Mouse (Mus musculus) CH12.LX (cell line): ENCODE results near the gene Aurkb. TPM values are rescaled to one million over a fixed set of nuclear protein-coding genes. Genes with fewer than 3 reads are reported as not detected.

Source experiments
- DNase-seq: peaks from one replicate; pipeline ENCODE4 v3.0.0-alpha.2; 2013; ENCODE audit errors: extremely low read depth
- H3K27ac ChIP-seq: 2 replicates; pipeline ENCODE4 v1.5.1; 2012; ENCODE audit warnings: low read depth, mild to moderate bottlenecking, control low read depth, moderate library complexity; ENCODE audit not compliant: insufficient read depth
- H3K27me3 ChIP-seq: replicated peaks from 2 replicates; pipeline ENCODE3; 2012; ENCODE audit warnings: inconsistent platforms
- H3K36me3 ChIP-seq, 2 experiments: replicated peaks in 1 of 2; 2 replicates each; pipeline versions ENCODE3 to v1.6.1; 2012; ENCODE audit warnings: inconsistent platforms in 1 of 2, low read length in 1 of 2, mild to moderate bottlenecking in 1 of 2, mixed read lengths in 1 of 2, moderate library complexity in 1 of 2; ENCODE audit not compliant: control insufficient read depth in 1 of 2, insufficient read depth in 1 of 2
- H3K4me1 ChIP-seq, 2 experiments: 2 replicates each; pipeline ENCODE4 v1.6.1; 2012; ENCODE audit warnings: inconsistent platforms in 1 of 2, moderate library complexity in 1 of 2; ENCODE audit not compliant: insufficient read depth in 2 of 2, control insufficient read depth in 1 of 2
- H3K4me2 ChIP-seq: 2 replicates; pipeline ENCODE4 v1.6.1; 2012; ENCODE audit warnings: low read depth, mild to moderate bottlenecking, control low read depth; ENCODE audit not compliant: poor library complexity, insufficient read depth, severe bottlenecking
- H3K4me3 ChIP-seq, 3 experiments: fragments of 150-350 bp in 1 of 3; sonication (generic) in 1 of 3; replicated peaks in 1 of 3; 2 replicates each; pipeline versions ENCODE3 to v1.5.1; 2011 to 2012; ENCODE audit warnings: low read depth in 2 of 3, low read length in 2 of 3, mild to moderate bottlenecking in 2 of 3, moderate library complexity in 2 of 3, control low read depth in 1 of 3, improper control_type of control experiment in 1 of 3, inconsistent platforms in 1 of 3, mixed read lengths in 1 of 3; ENCODE audit not compliant: poor library complexity in 1 of 3
- H3K79me2 ChIP-seq: replicated peaks from 2 replicates; pipeline ENCODE4 v1.6.1; 2012; ENCODE audit warnings: mild to moderate bottlenecking, moderate library complexity; ENCODE audit not compliant: control insufficient read depth, poor library complexity, insufficient read depth, severe bottlenecking; ENCODE audit errors: extremely low read depth
- H3K9ac ChIP-seq: 2 replicates; pipeline ENCODE4 v1.6.1; 2012; ENCODE audit warnings: low read depth, mild to moderate bottlenecking, control low read depth, moderate library complexity; ENCODE audit not compliant: insufficient read depth
- H3K9me3 ChIP-seq: replicated peaks from 2 replicates; pipeline ENCODE3; 2012; ENCODE audit warnings: low read length, inconsistent platforms, mixed read lengths
- CHD1 ChIP-seq: IDR thresholded peaks from 2 replicates; pipeline ENCODE4 v1.6.1; 2012; ENCODE audit warnings: low read depth, low read length, improper control_type of control experiment, inconsistent platforms
- CHD2 ChIP-seq: IDR thresholded peaks from 2 replicates; pipeline ENCODE4 v1.6.1; 2011; ENCODE audit warnings: low read length, improper control_type of control experiment
- CTCF ChIP-seq, 2 experiments: IDR thresholded peaks in 1 of 2; conservative IDR thresholded peaks in 1 of 2; 2 replicates each; pipeline ENCODE4 v1.5.1; 2011 to 2012; ENCODE audit warnings: low read depth in 2 of 2, low read length in 2 of 2, improper control_type of control experiment in 1 of 2, inconsistent platforms in 1 of 2, mild to moderate bottlenecking in 1 of 2, moderate library complexity in 1 of 2
- E2F4 ChIP-seq: IDR thresholded peaks from 2 replicates; pipeline ENCODE4 v1.6.1; 2011; ENCODE audit warnings: low read depth, low read length, improper control_type of control experiment; ENCODE audit not compliant: insufficient replicate concordance
- ELF1 ChIP-seq: IDR thresholded peaks from 2 replicates; pipeline ENCODE4 v1.6.1; 2014; ENCODE audit warnings: low read depth, mild to moderate bottlenecking, inconsistent platforms, low read length, improper control_type of control experiment
- EP300 ChIP-seq: IDR thresholded peaks from 2 replicates; pipeline ENCODE4 v1.6.1; 2011; ENCODE audit warnings: low read length, improper control_type of control experiment
- ETS1 ChIP-seq: conservative IDR thresholded peaks from 2 replicates; pipeline ENCODE4 v1.6.1; 2012; ENCODE audit warnings: low read depth, mild to moderate bottlenecking, inconsistent platforms, low read length, improper control_type of control experiment, moderate library complexity
- GABPA ChIP-seq: IDR thresholded peaks from 2 replicates; pipeline ENCODE4 v1.6.1; 2012; ENCODE audit warnings: low read depth, low read length, improper control_type of control experiment, inconsistent platforms; ENCODE audit not compliant: insufficient replicate concordance
- HCFC1 ChIP-seq: IDR thresholded peaks from 2 replicates; pipeline ENCODE4 v1.6.1; 2012; ENCODE audit warnings: low read depth, mild to moderate bottlenecking, inconsistent platforms, low read length, improper control_type of control experiment
- JUN ChIP-seq: IDR thresholded peaks from 2 replicates; pipeline ENCODE4 v1.6.1; 2011; ENCODE audit warnings: low read depth, mild to moderate bottlenecking, low read length, improper control_type of control experiment, moderate library complexity; ENCODE audit not compliant: insufficient read depth
- JUND ChIP-seq: conservative IDR thresholded peaks from 2 replicates; pipeline ENCODE4 v1.6.1; 2011; ENCODE audit warnings: low read depth, low read length, improper control_type of control experiment
- KAT2A ChIP-seq: IDR thresholded peaks from 2 replicates; pipeline ENCODE4 v1.6.1; 2012; ENCODE audit warnings: low read length, improper control_type of control experiment, inconsistent platforms; ENCODE audit not compliant: insufficient replicate concordance
- MAFK ChIP-seq: IDR thresholded peaks from 2 replicates; pipeline ENCODE4 v1.6.1; 2011; ENCODE audit warnings: low read length, improper control_type of control experiment; ENCODE audit not compliant: insufficient replicate concordance
- MAZ ChIP-seq: IDR thresholded peaks from 2 replicates; pipeline ENCODE4 v1.6.1; 2012; ENCODE audit warnings: low read depth, mild to moderate bottlenecking, inconsistent platforms, low read length, improper control_type of control experiment, moderate library complexity
- MEF2A ChIP-seq: IDR thresholded peaks from 2 replicates; pipeline ENCODE4 v1.6.1; 2014; ENCODE audit warnings: low read depth, mild to moderate bottlenecking, inconsistent platforms, low read length, improper control_type of control experiment, borderline replicate concordance
- MXI1 ChIP-seq: IDR thresholded peaks from 2 replicates; pipeline ENCODE4 v1.6.1; 2011; ENCODE audit warnings: mild to moderate bottlenecking, low read depth, low read length, improper control_type of control experiment
- MYC ChIP-seq: IDR thresholded peaks from 2 replicates; pipeline ENCODE4 v1.6.1; 2011; ENCODE audit warnings: low read depth, mild to moderate bottlenecking, improper control_type of control experiment, low read length
- NELFE ChIP-seq: IDR thresholded peaks from 2 replicates; pipeline ENCODE4 v1.6.1; 2011; ENCODE audit warnings: low read depth, low read length, improper control_type of control experiment
- PAX5 ChIP-seq: IDR thresholded peaks from 2 replicates; pipeline ENCODE4 v1.6.1; 2012; ENCODE audit warnings: low read length, inconsistent platforms, mixed read lengths
- POLR2A ChIP-seq: IDR thresholded peaks from 2 replicates; pipeline ENCODE4 v1.6.1; 2011; ENCODE audit warnings: low read depth, mild to moderate bottlenecking, improper control_type of control experiment, low read length
- POLR2AphosphoS2 ChIP-seq: IDR thresholded peaks from 2 replicates; pipeline ENCODE4 v1.6.1; 2011; ENCODE audit warnings: low read depth, low read length, improper control_type of control experiment
- RCOR1 ChIP-seq: conservative IDR thresholded peaks from 2 replicates; pipeline ENCODE4 v1.6.1; 2012; ENCODE audit warnings: low read depth, mild to moderate bottlenecking, inconsistent platforms, low read length, improper control_type of control experiment
- SIN3A ChIP-seq: IDR thresholded peaks from 2 replicates; pipeline ENCODE4 v1.6.1; 2012; ENCODE audit warnings: low read length, improper control_type of control experiment, inconsistent platforms
- TBP ChIP-seq: conservative IDR thresholded peaks from 2 replicates; pipeline ENCODE4 v1.6.1; 2011; ENCODE audit warnings: low read depth, low read length, improper control_type of control experiment
- TCF12 ChIP-seq: IDR thresholded peaks from 2 replicates; pipeline ENCODE4 v1.6.1; 2014; ENCODE audit warnings: low read depth, mild to moderate bottlenecking, inconsistent platforms, low read length, improper control_type of control experiment
- USF1 ChIP-seq: IDR thresholded peaks from 2 replicates; pipeline ENCODE4 v1.6.1; 2014; ENCODE audit warnings: low read depth, mild to moderate bottlenecking, inconsistent platforms, low read length, improper control_type of control experiment
- USF2 ChIP-seq: conservative IDR thresholded peaks from 2 replicates; pipeline ENCODE4 v1.6.1; 2011; ENCODE audit warnings: low read depth, low read length, improper control_type of control experiment
- ZC3H11A ChIP-seq: IDR thresholded peaks from 2 replicates; pipeline ENCODE4 v1.6.1; 2012; ENCODE audit warnings: low read depth, mild to moderate bottlenecking, inconsistent platforms, low read length, improper control_type of control experiment
- ZKSCAN1 ChIP-seq: IDR thresholded peaks from 2 replicates; pipeline ENCODE4 v1.6.1; 2012; ENCODE audit warnings: low read depth, inconsistent platforms, low read length, improper control_type of control experiment, borderline replicate concordance
- ZMIZ1 ChIP-seq: IDR thresholded peaks from 2 replicates; pipeline ENCODE4 v1.6.1; 2012; ENCODE audit warnings: low read depth, mild to moderate bottlenecking, inconsistent platforms, low read length, improper control_type of control experiment
- ZNF384 ChIP-seq: IDR thresholded peaks from 2 replicates; pipeline ENCODE4 v1.6.1; 2012; ENCODE audit warnings: low read depth, low read length, improper control_type of control experiment, inconsistent platforms
- dilution Hi-C: fragments of 300-500 bp; cut with MboI; formaldehyde crosslinking; loops from 2 replicates; pipeline ENCODE4 v1.14.3; 2020; ENCODE audit warnings: low sequenced_read_pairs; ENCODE audit not compliant: extremely low pct_unique_long_range_greater_than_20kb, extremely low pct_ligation_motif_present
- in situ Hi-C: fragments of 300-500 bp; cut with MboI; formaldehyde crosslinking; loops from 3 replicates; pipeline ENCODE4 v1.14.3; 2019; ENCODE audit warnings: low sequenced_read_pairs, low pct_ligation_motif_present, low pct_unique_long_range_greater_than_20kb, mixed read lengths
- polyA plus RNA-seq: library from polyadenylated mRNA; unstranded; fragments of >175 nt; gene quantifications from 2 replicates; pipeline ENCODE4 v1.2.1, GENCODE M21; 2012; ENCODE audit warnings: low read depth; ENCODE audit not compliant: insufficient read length
- total RNA-seq, 2 experiments: library from RNA; depleted of rRNA; stranded (reverse); fragments of 300-350 nt in 1 of 2; fragments of >200 nt in 1 of 2; gene quantifications; 2 replicates each; pipeline ENCODE4 v1.2.3; 2012 to 2014

Gene Aurkb
- total and polyA plus RNA-seq, 3 experiments: 170 to 200 (median 190) TPM

DNA sequence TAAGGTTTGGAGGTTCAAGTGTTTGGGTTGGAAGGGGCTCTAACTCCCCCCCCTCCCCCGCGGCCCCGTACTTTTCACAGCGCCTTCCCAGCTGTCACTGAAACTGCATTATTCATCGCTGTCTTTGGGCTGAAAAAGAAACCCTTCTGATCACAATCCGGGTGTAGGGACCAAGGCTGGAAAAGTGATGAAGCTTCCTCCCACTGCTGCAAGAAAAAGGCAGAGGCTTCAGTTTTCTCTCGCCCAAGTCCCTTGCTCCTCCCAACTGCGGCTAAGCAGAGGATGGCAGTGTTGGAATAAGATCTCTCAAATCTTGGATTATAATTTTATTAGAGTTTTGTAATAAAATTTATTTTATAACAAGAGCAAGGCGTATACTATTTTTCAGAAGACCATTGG is 27.2 kb downstream of the Aurkb start:
- in situ Hi-C loops (no loop called here), dilution Hi-C loops (no loop called here)
- Histone ChIP-seq H3K4me1 (peaks cover 13 to 49% of the 10 kb centered on the region in 2 experiments), H3K36me3 (no peaks in the 10 kb centered on the region), H3K9me3 (no peaks in the 10 kb centered on the region), H3K4me2 (peak overlapping the region; percentile 85), H3K27ac (no peak overlapping the region), H3K27me3 (peaks cover 3% of the 10 kb centered on the region), H3K4me3 (peak overlapping the region; percentile 5 to 51 (median 46)), H3K79me2 (no peaks in the 10 kb centered on the region), H3K9ac (peak overlapping the region; percentile 88)
- peak; percentile 13; the same call in 1 of the 2 replicates for TF ChIP-seq EP300
- TF ChIP-seq NELFE: no peak
- DNase-seq: no peak

- Histone ChIP-seq H3K9me3 (no peaks in the 10 kb centered on the region), H3K27ac (peak overlapping the region; percentile 59; the same call in 1 of the 2 replicates), H3K4me3 (peak overlapping the region in 2 of 3 experiments; percentile 5 to 46), H3K79me2 (no peaks in the 10 kb centered on the region), H3K27me3 (peaks cover 2% of the 10 kb centered on the region), H3K36me3 (no peaks in the 10 kb centered on the region), H3K4me1 (peaks cover 16 to 55% of the 10 kb centered on the region in 2 experiments), H3K9ac (peak overlapping the region; percentile 88), H3K4me2 (peak overlapping the region; percentile 85)
- in situ Hi-C loops: no loop called here
- peak; percentile 99 for DNase-seq
- dilution Hi-C loops: no loop called here
- TF ChIP-seq MXI1 (peak; percentile 90), ZNF384 (peak; percentile 76), ETS1 (peak; percentile 99), ZC3H11A (no peak; the same call in 1 of the 2 replicates), E2F4 (peak; percentile 97), RCOR1 (peak; percentile 99), KAT2A (peak; percentile 75; the same call in 1 of the 2 replicates), SIN3A (peak; percentile 99), POLR2AphosphoS2 (peak; percentile 100), TBP (peak; percentile 100), HCFC1 (peak; percentile 82), CHD1 (no peak), GABPA (peak; percentile 12; the same call in 1 of the 2 replicates), MAZ (peak; percentile 97; the same call in 1 of the 2 replicates), NELFE (peak; percentile 100), USF1 (no peak), ZKSCAN1 (no peak; the same call in 1 of the 2 replicates), PAX5 (no peak), POLR2A (peak; percentile 100), TCF12 (peak; percentile 96), CHD2 (peak; percentile 89), ELF1 (peak; percentile 88), MAFK (peak; percentile 95), JUND (peak; percentile 97), JUN (peak; percentile 91), MYC (peak; percentile 95), USF2 (peak; percentile 62), ZMIZ1 (peak; percentile 100), CTCF (conservative IDR thresholded peaks at IDR 0.05 in 1 of 2, IDR thresholded peaks at IDR 0.05 in 1 of 2; ENCODE audit: low read depth in 2 of 2, low read length in 2 of 2) (no peak; a peak in 1 of 4 replicates), MEF2A (peak; percentile 91)
Measured at GRCm38 (mm10) chr11:69073065-69073888, 27.8 kb downstream of the Aurkb start.
